Mouse (Mus musculus) cerebellum, adult 9-10 months (tissue): ENCODE measurements around the gene Ankfy1.
A peak's percentile ranks its signal among the peaks of the same experiment; 100 is the strongest.
"Not testable (repeated sequence)": the region's sequence is repeated elsewhere in the genome, so short reads cannot be mapped to it uniquely, and the experiment has no call there.

ENCODE experiments used
- DNase-seq: peaks from one replicate; pipeline ENCODE4 v3.0.0; 2022

Ankfy1 gene

DNA sequence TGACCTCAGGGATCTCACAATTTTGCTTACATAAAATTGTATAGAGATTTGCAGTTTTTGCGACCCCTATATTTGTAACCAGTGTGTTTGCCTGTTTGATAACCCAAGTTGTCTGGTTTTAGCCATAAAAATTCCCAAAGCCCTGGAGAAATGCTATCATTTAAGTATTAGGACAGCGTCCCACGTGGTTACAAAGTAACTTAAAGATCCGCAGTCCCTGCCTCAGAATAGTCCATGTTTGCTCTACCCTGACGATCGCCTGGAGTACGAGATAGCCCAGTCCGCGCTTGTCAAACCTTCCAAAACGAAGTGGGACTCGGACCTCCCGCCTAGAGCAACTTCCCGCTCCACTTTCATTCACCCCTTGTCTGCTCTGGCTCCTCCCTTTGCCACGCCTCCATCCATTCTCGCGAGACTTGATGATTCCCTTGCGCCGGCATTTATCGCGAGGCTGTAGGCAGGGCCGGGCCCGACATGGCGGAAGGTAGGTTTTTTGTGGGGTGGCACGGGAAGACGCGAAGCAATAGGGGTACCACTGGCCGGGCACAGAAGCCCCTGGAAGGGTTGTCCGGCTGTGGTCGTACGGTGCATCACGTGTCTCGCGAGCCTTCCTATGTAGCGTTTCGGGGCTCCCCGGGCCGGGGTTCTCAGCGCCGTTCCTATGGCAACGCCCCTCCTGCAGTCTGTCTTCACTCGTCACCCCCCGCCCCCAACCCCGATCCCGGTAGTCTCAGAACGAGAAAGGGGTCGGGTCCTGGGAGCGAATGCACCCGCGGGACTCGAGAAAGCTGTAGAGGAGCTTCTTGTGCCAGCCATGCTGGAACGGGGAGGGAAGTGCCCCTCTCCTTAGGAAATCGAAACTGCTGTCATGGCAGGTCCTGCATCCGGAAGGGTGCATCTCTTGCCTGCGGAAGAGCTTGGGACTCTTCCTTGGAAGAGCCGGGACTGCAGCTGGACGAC, at the start of gene Ankfy1:
Ankfy1 (plus strand) TSS at position 456 of the 960 bp plus-strand sequence.
- DNase-seq = peak; percentile 94

DNA sequence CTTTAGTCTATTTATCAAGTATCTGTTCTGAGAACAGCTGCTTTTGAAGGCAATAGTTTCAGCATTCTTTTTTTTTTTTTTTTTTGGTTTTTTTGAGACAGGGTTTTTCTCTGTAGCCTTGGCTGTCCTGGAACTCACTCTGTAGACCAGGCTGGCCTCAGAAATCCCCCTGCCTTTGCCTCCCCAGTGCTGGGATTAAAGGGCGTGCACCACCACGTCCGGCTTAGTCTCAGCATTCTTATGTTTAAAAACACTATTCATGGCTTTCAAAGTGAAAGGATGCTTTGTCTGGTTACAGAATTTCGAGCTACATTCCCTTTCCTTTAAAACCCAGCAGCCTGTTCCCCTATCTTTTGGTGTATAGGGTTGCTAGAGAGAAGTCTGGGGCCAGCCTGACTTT, 47.1 kb upstream of the Ankfy1 start:
- no peak for DNase-seq

DNA sequence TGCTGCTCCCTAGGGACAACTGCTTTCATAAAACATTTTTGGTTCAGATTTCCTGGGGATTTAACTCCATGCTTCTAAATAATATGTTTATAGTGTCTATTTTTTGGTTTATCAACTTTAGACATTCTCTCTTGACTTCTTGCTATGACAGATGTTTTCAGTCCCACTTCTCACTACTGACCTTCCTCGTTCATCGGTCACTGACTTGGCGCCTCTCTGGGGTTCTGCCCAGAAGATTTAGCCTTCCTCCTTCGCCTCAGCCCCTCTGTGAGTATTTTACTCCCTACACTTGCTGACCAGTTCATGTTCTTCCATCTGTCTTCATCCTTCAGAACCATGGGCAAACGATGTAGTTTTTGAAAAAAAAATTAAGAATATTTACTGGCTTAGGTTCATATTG, 44.4 kb upstream of the Ankfy1 start:
- DNase-seq = no peak

DNA sequence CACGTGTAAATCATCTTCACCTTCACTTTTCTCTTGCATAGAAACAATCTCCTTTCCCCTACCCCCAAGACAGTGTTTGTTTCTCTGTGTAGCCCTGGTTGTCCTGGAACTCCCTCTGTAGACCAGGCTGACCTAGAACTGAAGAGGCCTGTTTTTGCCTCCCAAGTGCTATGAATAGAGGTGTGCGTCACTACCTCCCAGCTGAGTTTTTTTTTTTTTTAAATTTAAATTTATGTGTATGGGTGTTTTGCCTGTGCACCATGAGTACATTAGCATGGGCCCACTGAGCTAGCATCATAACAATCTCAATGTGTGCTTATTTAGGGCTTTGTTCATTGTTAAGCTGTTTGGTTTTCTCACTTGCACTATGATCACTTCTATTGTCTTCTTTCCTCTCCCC, 39.5 kb upstream of the Ankfy1 start:
- DNase-seq = no peak

DNA sequence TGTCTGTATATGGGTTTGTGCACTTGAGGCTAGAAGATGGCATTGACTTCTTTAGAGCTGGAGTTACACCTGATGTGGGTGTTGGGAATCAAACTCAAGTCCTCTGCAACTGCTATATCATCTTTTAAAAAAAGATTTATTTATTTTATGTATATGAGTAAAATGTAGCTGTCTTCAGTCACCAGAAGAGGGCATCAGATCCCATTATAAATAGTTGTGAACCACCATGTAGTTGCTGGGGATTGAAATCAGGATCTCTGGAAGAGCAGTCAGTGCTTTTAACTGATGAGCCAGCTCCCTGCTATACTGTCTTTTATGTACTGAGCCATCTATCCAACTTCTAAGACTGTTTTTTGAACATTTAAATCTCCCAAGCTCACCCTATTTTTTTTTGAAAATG, 29.9 kb upstream of the Ankfy1 start:
- DNase-seq = no peak

DNA sequence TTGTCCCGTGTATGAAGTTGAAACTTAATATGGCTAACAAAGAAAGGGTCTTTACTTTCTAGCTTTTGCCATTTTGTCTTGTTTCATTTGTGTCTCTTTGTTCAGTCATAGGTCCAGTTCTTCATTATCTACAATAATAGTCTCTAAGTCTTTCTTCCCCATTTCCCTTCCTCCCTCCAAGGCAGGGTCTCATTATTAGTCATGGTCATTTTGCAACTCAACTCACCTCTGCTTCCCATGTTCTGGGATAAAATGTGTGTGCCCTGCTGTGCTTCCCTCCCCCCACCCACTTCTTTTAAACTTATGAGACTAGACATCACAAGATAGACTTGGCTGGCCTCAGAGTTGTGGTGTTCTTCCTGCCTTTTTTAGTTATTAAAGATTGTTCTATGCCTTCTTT, 29.4 kb upstream of the Ankfy1 start:
- no peak for DNase-seq

DNA sequence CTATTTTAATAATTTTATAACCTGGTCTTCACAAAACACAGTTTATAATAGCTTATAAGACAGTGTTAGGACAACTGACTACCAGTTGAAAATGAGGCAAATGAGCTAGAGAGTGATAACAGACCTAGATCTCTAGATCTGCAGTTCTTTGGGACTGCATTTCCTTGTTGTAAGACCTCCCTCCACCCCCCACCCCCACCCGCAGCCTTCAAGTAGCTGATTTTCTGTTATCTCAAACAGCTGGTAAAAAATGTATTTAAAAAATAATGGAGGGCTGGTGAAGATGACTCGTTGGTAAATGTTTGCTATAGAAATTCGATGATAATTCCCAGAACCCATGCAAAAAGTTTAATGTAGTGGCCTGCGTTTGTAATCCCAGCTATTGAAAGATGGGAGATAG, 25.2 kb upstream of the Ankfy1 start:
- DNase-seq = no peak

DNA sequence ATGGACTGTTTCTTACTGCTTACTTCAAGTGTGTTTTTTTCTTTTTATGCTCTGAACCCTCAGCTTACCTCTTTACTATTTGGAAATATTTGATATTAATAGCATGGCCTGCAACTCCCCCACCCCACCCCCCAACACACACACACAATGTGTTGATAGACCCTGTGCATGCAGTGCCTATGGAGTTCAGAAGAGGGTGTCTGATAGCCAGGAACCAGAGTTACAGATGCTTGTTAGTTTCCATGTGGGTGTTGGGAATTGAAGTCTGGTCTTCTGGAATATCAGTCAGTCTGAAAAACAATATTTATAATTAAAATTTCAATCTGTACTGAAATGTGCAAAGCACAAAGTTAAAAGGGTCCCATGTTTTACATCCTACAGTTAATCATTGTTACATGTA, 19.2 kb upstream of the Ankfy1 start:
- no peak for DNase-seq

DNA sequence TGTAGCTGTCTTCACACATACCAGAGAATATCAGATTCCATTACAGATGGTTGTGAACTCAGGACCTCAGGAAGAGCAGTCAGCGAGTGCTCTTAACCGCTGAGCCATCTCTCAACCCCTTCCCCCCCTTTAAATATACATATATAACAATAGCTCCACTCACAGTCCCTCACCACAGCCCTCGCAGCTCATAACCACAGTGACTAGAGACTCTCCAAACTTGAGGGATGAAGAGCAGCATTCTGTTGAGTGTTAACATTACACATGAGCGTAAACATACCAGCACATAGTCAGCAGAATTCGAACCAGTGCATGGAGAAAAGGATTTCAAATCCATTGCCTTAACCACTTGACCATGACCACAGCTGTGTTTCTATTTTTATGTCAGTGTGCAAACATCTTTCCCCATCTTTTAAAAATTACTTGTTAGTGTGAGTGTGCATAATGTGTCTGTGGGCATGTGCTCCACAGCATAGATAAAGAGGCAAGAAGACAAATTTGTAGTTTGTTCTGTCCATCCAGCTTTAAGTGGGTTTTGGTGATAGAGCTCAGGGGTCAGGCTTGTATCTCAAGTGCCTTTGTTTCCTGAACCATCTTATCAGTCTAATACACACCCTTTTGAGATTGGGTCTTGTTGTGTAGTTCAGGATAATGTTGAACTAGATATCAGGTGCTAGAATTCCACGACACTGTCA, 18.4 kb upstream of the Ankfy1 start:
- no peak for DNase-seq

DNA sequence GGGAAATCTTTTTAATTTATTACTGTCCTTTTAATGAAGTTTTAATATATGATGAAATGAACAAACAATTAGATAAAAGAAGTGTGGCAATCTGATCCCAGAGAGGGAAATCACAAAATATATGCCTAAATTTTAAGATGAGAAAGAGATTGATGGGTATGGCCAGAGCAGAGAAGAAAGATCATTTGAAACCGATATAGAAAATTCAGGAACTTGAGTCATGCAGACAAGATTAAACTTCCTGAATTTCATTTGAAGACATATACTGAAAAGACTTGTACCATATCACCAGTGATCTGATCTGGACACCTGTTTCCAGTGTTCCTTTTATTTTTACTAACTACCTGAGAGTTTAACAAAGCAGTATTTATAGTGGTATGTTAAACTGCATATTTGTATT, 17.4 kb upstream of the Ankfy1 start:
- no peak for DNase-seq

DNA sequence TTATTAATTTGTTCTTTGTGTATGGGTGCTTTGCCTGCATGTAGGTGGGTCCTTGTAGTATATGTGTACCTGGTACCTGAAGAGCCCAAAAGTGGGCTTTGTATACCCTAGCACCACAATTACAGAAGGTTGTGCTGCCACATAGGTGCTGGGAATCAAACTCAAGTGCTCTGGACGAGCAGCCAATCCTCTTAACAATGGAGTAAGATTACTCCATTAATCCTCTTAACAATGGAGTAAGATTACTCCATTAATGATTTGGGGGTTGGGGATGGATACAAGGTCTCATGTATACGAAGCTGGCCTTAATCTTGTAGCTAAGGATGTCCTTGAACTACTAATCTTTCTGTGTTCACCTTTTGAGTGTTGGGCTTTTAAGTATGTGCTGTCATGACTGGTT, 14.5 kb upstream of the Ankfy1 start:
- DNase-seq = no peak

DNA sequence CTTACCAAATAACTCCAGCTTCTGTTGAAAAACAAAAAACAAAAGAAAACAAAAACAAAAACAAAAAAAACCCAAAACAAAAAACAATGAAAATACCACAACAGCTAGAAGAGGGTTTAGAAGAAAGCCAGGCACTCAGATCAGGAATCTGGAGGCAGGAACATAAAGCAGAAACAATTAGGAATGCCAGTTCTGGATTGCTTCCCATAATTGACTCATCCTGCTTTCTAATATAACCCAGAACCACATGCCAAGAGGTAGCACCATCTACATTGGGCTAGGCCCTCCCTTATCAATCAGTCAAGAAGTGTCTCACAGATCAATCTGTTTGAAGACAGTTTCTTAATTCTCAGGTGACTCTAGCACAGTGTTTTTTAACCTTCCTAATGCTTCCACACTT, 9.1 kb upstream of the Ankfy1 start:
- no peak for DNase-seq

DNA sequence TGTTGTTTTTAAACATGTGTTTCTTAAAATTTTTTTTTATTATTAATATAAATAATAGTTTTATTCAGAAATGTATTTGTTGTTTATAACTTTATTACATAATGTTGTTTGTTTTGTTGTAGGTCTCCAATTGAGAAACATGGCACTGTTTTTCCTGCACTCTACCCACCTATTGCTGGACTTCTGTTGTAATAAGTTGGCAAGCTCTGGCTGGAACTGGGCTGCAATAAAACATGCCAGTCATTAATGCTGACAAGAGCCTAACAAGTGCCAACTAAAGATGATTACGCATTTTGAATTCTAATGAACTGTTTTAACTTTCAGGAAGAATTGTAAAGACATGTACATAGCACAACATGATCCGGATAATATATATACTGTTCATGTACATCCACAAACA, 6.4 kb upstream of the Ankfy1 start:
- no peak for DNase-seq

DNA sequence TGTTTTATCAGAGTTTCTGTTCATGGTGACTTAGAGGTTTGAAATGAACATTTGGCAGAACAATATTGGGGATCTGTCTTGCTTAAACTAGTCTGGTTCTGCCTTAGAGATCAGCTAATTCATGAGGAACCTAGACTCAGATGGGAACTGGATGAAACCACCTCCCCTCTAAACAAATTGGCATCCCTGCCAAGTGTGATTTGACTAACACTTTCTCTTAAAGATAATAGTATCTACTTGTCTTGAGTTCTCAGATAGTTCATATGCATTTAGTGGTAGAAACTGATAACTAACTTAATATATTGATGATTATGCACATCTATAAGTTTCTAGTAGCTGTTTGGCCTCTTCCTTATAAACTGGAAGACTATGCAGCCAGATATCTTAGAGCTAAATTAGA, 3.1 kb upstream of the Ankfy1 start:
- DNase-seq = no peak

DNA sequence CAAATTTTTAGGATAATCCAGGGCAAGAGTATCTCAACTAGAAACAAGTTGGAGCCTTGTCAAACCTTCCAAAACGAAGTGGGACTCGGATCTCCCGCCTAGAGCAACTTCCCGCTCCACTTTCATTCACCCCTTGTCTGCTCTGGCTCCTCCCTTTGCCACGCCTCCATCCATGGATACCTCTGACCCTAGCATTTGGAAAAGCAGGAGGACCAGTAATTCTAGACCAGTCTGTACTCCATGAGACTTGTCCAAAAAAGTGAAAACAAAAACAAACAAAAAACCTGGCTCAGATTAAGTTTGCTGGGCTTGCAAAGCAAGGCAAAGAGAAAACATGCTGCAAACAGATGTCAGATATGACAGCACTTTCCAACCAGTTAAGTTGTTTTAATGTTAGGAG, 1.6 kb upstream of the Ankfy1 start:
- no peak for DNase-seq

DNA sequence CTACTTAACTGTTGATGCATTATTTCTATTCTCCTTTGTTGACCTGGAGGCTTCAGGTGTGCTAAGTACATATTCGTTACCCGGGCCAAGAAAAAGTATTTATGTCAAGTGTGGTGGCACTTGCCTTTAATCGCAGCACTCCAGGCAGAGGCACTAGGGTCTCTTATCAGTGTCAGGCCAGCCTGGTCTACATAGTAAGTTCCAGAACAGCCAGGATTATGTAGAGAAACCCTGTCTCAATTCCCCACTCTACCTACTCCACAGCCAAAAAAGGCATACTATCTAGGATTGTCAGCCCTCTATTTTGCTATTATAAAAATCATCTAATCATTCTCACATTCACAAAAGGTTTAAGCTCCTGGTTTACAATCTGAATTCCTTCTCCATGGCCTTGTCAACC, 691 bp upstream of the Ankfy1 start:
- DNase-seq = no peak

DNA sequence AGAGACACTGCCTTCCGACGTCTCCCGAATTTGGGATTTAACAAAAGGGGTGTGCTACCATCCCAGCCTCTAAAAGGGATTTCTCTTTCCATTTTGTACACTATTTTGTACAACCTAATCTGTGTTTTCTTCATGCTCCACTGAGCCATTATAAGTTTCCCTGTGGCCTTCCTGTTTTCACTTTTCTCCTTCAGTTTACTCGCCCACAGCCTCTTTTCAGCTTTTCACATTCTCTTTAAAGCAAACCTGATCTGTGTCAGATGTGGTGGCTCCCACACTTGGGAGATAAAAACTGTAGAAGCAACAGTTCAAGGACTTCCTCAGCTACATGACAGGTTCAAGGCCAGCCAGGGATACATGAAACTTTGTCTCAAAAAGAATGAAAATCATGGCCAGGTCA, 2.5 kb downstream of the Ankfy1 start:
- no peak for DNase-seq

DNA sequence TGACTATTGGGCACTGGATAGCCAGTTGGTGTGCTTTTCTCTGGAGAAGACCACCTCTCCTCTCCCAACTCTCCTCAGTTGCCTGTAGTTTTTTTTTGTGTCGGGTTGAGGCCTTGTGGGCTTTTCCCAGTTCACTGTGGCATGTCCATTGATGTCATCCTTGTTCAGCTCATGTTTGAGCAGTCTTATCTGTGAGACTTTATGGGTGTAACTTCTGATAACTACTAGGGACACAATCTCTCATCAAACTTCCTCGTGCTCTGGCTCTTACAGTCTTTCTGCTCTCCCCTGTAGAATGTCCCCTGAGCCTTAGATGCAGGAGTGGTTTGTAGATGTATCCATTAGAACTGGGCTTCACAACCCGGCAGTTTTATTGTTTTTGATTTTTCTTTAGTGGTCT, 5.2 kb downstream of the Ankfy1 start:
- no peak for DNase-seq

DNA sequence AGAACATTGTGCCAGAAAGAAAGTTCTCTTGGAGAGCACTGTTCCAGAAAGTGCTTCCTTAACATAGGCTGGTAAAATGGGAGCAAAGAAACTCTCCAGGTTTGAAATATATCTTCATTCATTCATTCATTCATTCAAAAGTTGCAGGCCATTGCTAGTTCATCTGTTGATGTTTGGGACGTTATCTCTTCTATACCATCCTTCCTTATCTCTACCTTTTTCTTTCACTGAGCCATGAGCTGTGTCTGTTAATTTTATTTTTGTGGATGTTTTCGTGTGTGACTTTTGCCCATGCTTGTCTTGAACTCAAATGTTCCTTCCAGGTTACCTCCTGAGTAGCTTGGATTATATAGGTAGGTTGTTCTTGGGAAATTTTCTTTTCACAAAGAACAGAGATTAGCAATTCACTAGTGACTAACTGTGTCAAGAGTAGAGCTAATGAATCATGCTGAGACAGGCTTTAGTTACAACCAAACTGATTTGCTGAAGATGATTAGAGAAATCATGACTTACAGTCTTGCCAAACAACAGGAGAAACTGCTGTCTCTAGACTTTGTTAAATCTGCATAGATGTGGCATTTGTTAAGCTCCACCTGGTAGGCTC, 6.7 kb downstream of the Ankfy1 start:
- no peak for DNase-seq

DNA sequence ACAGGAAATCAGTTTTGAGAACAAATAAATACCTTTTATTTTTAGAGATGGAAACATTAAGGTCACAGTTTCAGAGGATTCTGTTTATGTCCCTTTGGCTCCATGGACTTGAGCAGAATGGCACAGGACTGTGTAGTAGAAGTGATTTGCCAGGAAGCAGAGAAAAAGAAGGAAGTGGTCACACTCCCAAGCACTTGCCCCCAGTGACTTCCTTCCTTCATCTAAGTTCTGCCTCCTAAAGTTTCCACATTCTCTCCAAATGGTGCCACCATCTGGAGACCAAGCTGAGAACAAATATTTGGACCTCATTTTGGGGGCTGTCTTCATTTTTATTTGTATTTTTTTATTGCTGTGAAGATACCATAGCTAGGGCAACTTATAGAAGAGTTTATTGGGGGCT, 7.5 kb downstream of the Ankfy1 start:
- no peak for DNase-seq

DNA sequence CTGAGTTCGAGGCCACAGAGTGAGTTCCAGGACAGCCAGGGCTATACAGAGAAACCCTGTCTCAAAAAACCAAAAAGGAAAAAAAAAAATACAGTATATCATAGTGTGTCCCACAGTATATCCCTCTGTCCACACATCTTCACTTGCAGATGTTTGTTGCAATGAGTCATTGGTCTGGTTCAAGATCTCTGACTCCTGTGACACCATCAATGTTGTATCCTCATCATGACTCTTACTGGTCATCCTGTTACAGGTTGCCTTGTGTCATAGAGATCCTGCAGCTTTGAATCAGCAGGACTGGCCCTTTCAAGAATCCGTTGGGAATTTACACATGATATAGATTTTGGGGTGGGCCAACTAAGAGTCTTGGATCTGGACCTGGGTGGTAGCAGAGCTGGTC, 15.3 kb downstream of the Ankfy1 start:
- not testable (repeated sequence) for DNase-seq

DNA sequence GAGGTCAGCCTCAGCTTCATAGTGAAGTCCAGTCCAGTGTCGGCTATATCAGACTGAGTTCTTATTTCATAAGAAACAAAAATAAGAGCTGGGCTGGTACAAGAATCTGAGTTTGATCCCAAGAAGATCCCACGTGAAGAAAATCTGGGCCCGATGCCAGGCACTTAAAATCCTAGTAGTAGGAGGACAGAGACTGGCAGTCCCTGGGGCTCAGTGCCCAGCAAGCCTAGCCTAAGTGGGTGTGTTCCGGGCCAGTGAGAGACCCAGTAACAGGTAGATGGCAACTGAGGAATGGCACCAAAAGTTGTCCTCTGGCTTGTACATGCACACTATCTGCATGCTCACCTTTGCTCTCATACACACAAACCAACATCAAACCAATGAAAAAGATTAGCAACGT, 22.9 kb downstream of the Ankfy1 start:
- no peak for DNase-seq

DNA sequence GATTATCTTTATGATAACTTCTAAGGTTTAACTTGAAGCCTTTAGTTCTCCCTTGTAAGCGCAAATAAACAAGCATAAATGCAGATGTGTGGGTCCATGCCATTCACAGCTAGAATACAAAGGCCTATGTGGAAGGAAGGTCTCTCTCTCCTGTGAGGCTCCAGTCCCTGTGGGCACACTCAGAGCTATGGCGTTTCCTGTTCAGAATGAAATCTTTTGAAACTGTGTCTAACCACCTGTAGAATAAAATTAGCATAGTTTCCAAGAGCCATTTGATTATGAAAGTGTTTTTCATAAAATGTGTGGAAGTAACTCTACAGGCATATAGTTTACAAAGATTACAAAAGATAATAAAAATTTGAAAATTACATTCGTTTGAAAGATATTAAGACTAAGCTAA, 28.4 kb downstream of the Ankfy1 start:
- DNase-seq = no peak

DNA sequence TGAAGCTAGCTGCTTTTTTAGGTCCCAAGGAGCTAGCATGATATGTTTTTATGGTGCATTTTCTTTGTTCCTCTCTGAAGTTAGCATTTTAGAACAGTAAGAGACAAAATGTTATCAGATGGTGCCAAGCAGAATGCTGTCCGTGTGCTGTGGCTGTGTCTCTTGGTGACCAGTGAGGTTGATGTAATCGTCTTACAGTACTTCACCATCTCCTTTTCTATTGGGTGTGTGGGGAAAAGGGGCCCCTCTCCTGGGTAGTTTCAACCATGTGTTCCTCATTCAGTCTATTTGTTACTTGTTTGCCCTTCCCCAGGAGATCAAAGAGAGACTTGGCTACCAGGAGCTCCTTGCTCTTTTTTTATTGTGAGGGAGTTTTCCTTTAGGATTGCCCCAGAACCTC, 33.4 kb downstream of the Ankfy1 start:
- DNase-seq = no peak
